Mouse (Mus musculus) small intestine, adult 2 months (tissue): ENCODE measurements around the gene Alk.

Source experiments
- CTCF ChIP-seq: fragments of 200-500 bp; IDR thresholded peaks from 2 replicates; pipeline ENCODE4 v1.5.1; 2012; ENCODE audit warnings: low read depth, mild to moderate bottlenecking, control low read depth, inconsistent platforms, low read length, moderate library complexity, mixed read lengths; ENCODE audit not compliant: insufficient replicate concordance, insufficient read length; ENCODE audit errors: extremely low read depth
- POLR2A ChIP-seq: fragments of 200-500 bp; IDR thresholded peaks from 2 replicates; pipeline ENCODE4 v1.6.1; 2012; ENCODE audit warnings: low read depth, mild to moderate bottlenecking, control low read depth, inconsistent platforms, low read length, moderate library complexity

GRCm38 (mm10) chr17:72528481-72528880 lies 75.9 kb downstream of the Alk start:
- TF ChIP-seq CTCF: no peak
- TF ChIP-seq POLR2A: no peak
